Mouse (Mus musculus) liver (tissue): ENCODE measurements around the gene Rnf39.
A peak's percentile ranks its signal among the peaks of the same experiment; 100 is the strongest.

Source experiments
- DNase-seq: peaks from one replicate; pipeline ENCODE4 v3.0.0-alpha.2; 2020; ENCODE audit warnings: mixed read lengths

The Rnf39 gene

GRCm38 (mm10) chr17:36943691-36944090, 973 bp downstream of the Rnf39 start:
- no peak for DNase-seq

GRCm38 (mm10) chr17:36944121-36944775, 1.5 kb downstream of the Rnf39 start:
- no peak for DNase-seq

GRCm38 (mm10) chr17:36947051-36947819, 4.5 kb downstream of the Rnf39 start:
- peak; percentile 27 for DNase-seq

GRCm38 (mm10) chr17:36948286-36948685, 5.6 kb downstream of the Rnf39 start:
- DNase-seq: no peak

DNA sequence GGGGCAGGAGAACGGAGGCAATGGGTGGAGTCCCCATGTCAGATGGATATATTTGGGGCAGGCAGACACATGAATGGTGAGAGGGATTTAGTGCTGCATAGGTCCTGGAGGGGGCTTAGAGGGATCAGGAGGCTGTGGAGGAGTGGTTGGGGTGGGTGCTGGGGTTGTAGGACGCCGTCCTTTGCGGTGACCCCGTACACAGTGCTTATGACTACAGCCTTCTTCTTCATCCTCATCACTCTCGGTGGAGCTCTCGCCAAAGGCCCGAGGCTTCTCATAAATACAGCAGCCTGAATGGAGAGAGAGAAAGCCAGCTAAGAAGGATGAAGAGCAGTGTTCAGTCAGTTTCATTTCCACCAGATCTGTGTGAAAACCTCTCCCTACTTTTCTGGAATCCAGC, 6.5 kb downstream of the Rnf39 start:
- no peak for DNase-seq

DNA sequence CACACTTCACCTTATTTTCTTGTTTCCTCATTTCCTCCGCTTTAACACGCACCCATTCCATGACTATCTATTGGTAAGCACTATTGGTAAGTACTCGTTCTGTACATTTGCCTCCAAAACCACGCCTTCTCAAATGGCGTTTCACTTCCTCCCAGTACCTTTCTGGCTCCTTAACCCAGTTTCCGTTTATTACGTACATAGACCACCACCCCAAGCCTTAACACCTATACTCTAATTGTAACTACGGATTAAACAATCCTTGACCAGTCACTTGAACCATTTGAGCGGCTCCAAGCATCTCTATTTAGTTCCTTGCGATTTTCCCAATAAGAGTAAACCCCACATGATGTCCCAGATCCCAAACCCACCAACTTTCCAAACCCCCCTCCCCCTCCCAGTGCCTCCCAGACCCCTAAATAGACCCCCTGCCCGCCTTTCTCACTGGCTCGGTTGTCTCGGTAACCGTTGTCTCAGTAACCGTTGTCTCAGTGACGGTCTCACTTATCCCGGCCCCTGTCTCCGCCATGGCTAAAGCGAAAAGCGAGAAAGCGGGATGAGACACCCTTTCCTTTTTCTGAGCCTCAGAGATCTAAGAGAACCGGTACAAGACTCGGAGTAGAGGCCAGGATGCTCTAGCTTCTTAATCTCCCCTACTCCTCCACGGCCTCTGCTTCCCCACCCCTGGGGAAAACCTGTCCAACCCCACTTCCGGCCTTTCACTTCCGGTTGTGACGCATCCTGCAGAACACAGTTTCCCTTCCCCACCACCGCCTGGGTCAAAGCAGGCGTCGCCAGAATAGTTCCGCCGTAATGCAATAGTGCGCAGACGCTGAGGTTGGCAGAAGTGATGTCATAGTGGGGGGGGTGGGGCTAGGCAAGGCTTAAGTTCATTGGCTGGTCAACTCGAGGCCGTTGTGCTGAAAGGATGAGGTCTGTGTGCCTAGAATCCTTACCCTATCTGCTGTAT, 8.5 kb downstream of the Rnf39 start, which contains the start of gene Ppp1r11:
Ppp1r11 (minus strand) TSS at position 761 of the 967 bp plus-strand sequence.
- DNase-seq: peak; percentile 95

- DNase-seq: no peak
These were observed 9.9 kb downstream of the Rnf39 start for GRCm38 (mm10) chr17:36952631-36953030.

DNA sequence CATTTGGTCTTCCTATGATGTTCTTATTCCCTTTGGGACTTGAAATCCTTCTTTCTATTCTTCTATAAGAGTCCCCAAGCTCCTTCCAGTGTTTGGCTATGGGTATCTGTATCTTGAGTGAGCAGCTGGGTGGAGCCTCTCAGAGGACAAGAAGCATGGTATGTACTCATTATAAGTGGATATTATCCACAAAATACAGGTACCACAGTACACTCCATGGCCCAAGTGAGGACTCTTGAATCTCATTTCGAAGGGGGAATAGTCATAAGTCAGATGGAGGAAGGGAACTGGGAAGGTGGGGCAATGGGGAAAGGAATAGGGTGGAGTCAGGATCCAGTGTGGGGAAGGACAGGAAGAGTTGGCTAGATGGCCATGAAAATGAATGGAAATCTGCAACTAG, 10.3 kb downstream of the Rnf39 start:
- DNase-seq: no peak

GRCm38 (mm10) chr17:36957999-36958743, 15.5 kb downstream of the Rnf39 start, which contains the start of the genes Znrd1 and Znrd1as:
TSS of gene Znrd1 (minus strand) at chr17:36958559.
TSS of gene Znrd1as (plus strand) at chr17:36958592.
- peak; percentile 94 for DNase-seq

DNA sequence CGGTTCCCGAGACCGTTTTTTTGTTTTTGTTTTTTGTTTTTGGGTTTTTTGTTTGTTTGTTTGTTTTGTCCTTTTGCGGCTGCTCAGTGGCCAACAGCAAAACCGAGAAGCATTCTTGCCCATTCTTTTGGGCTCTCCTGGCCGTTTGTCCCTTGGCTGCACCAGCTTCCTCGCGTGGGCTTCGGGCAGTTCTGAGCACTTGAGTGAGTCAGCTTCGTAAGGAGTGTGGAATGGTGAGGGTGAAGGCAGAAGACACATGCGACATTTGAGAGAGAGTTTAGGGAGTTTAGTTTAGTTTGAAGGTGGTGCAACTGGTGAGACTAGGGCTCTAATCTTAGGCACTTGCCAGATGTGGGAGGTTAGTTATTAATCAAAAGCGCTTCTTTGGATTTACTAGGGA, 16.2 kb downstream of the Rnf39 start:
- peak; percentile 6 for DNase-seq

DNA sequence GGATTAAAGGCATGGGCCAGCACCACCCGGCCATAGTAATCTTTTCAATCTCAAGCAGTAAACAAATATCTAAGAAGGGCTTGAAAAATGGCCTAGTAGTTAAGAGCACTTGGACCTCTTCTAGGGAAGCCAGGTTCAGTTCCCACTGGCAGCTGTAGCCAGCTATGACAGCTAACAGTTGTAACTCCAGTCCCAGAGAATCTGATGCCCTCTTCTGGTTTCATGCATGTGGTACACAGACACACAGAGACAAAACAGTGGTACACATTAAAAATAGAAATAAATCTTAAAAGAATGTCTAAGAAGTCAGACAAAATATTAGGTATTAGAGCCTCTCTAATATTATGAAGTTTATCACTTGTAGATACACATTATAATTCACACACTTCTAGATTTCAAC, 18.4 kb downstream of the Rnf39 start:
- DNase-seq: no peak

DNA sequence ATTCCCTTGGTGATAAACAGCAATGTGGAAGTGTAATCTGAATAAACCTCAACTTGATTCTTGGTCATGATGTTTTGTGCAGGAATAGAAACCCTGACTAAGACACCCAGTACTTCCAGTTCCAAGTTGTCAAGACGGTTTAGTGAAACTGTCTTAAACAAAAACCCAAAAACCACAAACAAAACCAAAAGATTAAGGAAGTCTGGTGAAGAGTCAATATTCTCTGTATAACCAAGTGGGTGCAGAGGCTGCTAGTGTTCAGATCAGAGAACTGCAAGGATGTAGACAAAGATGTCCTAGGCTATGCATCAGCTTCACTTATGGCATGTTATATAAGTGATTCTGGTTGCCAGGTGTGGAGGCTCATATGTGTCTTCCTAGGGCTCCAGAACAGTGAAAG, 24.2 kb downstream of the Rnf39 start:
- DNase-seq: no peak

DNA sequence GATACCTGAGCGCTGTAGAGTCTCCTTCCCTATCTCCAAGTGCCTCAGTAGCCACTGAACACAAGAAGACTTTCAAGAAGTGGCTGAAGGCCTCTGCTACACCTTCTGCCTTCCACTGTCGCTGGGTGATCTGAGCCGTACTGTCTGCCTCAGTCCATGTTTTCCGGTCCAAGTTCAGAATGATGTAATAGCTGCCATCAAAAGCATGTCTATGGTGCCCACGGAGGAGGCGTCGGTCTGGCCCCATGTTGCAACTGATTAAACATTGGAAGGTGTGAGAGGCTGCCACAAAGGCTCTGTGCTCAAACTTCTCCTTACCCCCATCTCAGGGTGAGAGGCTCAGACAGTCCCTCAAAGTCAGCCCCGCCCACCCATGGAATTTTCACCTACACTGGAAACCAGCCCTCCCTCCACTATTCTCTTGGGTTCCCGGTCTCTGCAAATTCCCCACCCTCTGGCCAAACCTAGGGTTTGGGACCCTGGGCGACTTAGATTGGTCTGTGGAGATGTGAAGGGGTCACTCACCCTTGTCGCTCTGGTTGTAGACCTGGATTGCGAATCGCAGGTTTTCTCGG, 27.7 kb downstream of the Rnf39 start:
- peak; percentile 8 for DNase-seq

DNA sequence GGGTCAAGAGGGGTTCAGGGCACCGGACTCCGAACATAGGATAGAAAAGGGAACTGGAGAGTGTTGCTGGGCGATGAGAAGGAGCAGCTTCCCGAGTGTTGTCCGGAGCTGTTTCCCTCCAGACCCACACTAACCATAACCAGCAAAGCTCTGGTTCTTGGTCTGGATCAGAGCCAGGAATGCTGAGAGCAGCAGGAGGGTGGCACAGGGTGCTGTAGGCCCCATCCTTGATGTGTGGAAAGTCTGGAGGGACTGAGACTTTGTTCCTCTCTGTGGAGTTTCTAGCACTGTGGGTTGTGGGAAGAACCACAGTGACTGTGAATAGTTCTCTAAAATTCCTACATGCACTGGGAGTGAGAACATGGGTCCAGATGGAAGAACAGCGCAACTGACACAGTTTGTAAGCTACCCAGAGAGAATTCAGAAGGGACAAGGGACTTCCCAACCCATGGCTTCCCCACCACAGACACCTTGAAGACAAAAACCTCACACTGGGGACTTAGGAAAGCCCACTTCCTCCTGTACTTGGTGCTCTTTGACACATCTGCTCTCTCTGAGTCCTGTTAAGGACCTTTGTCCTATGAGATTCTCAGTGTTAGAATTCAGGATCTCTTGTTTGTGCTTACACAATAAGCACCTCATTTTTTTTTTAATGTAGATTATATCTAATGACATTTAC, 28.6 kb downstream of the Rnf39 start:
- DNase-seq: no peak

DNA sequence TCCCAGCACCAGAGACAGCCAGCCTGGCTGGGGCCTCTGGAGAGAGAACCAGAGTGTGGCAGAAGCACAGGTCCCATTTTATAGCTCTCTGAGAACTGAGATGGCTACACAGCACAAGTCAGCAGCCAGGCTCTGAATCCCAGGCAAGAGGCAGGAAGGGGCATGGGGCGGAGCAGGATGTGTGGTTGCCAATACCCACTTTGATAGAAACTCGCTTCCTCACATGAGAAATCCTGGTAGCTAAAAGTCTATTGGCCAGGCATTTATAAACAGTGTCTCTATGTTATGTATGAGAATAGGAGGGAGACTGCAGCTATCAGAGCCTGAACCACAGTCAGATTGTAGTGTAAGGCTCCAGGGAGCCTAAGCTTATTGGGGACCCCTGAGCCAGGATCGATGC, 30.1 kb downstream of the Rnf39 start:
- DNase-seq: no peak

DNA sequence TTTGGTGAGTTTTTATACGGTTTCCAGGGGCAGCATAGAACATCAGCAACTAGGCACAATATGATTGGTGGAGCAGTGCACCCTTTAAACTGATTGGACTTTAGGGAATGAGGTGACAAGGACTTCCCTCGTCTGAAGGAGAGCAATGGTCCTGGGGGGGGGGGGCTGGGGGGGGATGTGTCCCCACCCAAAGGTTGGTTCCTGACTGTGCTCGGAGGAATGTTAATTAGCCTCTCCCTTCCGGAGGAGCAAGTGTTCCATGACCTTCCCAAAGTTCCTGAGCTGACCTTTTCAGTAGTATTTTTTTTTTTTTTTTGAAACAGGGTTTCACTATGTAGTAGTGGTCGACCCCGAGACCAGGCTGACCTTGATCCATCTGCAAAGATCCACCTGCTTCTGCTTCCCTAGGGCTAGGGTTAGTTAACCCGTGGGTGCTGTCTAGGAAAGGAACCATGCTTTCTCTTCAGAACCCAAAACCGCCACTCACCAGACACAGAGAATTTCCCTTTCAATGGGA, 30.6 kb downstream of the Rnf39 start:
- no peak for DNase-seq

DNA sequence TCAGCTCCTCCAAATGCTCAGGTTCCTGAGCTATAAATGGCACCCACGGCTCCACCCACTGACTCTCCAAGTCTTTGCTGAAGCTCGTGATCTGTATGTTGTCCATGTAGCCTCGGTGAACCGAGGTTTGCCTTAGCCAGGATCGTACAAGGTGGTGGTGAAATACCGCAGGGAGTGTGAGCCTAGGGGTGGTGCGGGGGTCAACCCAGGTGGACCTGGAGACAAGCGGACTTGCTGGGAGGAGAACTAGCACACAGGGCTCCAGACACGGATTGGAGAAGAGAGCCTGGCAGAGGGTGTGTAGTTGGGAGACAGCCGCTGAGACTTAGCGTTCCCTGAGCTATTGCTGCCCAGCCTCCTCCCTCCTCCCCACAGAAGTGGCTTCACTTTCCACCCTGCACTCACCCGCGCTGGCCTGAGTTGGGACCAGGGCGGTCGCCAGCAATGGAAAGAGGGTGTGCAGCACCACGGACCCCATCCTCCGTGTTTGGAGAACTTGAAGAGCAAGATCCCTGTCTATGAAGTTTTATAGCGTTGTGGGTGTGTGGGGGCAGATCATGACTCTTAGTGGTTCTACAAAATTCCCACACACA, 38.6 kb downstream of the Rnf39 start, which contains the start of gene 2410137M14Rik:
2410137M14Rik (minus strand) TSS at position 17 of the 593 bp plus-strand sequence.
- no peak for DNase-seq

GRCm38 (mm10) chr17:36981845-36982244, 39.1 kb downstream of the Rnf39 start:
- DNase-seq: no peak

- DNase-seq: no peak
These were observed 39.8 kb downstream of the Rnf39 start for GRCm38 (mm10) chr17:36982253-36983155.
